Mouse (Mus musculus) cerebellum, postnatal 4 days (tissue): ENCODE measurements at regions not wholly inside any gene's neighbourhood (a gene's known extent, or its start where the extent isn't known, plus 50 kb on each side); places are given as distances from the start of the nearest gene placed in this dataset.

ENCODE experiments used
- DNase-seq, 2 experiments: peaks; one replicate each; pipeline ENCODE4 v3.0.0; 2022; ENCODE audit warnings: low spot score in 2 of 2, mixed read lengths in 1 of 2

DNA sequence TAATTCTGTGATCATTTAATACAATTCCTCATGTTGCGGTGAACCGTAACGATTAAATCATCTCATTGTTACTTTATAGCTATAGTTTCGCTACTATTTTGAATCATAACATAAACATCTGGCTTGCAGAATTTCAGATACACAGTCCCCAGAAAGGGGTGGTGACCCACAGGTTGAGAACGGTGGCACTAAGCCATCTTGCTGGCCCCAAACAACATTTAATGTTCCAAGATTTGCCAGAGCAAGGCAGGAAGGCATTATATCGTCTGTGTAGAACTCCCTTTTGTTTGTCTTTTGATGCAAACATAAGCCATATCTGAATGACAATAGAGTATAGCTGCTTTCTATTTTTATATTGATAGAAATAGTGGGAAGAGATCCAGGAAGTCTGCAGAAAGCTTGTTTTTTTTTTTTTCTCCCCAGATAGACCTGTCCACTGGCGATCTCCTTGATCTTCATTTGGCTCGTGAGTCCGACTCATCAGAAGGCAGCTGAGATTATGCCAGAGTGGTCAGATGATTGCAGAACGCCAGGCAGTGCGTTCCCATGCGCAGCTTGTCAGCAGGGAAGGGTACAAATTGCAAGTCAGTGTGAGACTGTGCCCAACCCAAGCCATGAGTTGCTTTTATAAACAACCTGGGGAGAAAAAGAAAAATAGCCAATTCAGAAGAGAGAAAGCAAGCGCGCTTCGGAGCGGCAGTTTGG lies 213.9 kb downstream of the Dok5 start:
- peak in 1 of 2 experiments; percentile 9 for DNase-seq

DNA sequence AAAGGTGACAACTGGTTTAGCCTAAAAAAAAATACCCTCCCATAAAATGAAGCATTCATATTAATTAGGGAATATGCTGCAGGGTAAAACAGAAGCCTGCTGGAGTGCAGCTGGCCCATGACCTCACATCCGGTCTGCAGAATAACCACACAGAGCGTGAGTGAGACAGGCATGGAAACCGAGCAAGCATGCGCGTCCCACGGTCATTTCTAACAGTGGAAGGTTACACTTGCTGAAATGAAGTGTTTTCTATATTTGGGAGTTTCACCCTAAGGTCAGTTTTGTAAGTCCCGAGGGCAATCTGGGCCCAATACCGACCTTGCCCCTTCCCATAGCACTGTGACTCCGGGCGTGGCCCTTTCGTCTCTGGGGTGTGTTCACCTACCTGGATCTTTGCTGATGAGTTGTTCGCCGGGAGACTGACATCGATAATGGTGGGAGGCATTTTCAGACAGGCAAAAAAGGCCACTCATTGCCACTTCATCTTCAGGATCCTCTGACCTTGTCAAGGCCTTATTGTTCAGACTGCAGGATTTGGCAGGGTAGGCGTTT lies 214.6 kb downstream of the Dok5 start:
- peak in 1 of 2 experiments; percentile 13 for DNase-seq

DNA sequence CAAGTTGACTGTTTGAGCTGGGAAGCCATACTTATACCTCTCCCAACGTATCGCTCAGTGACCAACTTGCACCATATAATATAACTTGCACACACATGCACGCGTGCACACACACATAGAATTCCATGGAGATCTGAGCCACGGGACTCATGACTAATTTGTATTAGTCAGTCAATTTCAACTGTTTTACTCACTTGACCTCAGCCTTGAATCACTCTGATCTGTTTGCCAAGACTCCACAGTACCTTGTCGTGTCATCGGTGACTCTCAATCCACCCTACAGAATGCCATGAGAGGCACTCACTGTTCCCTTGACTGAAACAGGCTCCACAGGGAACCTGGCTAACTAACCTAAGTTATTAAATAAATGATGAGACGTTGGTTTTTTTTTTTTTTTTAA lies 215.6 kb downstream of the Dok5 start:
- DNase-seq = no peak

DNA sequence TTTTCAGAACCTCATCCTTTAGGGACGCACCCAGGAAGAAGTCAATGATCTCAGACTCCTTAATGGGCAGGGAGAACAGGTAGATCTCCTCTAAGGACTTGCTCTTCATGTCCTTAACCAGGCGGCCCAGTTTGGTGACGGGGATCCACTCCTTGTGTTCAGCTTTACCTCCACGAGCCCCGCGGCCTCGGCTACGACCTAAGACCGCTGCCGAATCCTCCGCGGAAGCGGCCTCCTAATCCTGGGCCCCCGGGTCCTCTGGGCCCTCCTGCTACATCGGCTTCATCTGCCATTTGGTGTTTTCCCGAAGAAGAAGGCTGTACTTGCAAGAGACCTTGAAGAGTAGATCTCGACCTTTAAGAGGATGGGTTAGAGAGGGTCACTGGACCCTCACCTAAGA lies 223.0 kb downstream of the Dok5 start:
- no peak for DNase-seq

DNA sequence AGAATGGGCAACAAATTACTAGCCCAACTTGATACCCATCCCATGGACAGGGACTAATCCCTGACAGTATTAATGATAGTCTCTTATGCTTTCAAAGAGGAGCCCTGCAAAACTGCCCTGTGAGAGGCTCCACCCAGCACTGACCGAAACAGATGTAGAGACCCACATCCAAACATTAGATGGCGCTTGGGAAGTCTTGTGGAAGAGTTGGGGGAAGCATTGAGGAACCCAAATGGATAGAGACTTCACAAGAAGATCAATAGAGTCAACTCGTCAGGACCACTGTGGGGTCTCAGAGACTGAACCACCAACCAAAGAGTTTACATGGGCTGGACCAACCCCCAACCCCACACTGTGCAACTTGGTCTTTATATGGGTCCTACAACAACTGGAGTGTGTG lies 225.2 kb downstream of the Dok5 start:
- DNase-seq = no peak

DNA sequence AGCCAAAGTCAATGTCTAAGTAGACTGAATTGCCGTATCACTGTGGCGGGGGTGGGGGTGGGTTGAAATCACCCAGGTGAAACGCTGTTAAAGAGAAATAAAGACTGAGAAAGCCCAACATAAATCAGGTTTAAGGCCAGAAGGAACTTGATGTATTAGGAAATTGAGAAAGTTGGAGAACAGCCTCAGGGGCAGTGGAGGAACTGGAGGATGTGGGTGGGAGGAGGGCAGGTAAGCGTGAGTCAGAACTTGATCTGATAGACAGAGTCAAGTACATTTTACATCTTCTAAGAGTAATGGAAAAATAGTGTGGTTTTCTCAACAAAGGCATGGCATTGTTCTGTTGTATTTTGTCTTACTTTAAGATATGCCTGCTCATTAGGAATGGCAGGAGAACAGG lies 228.8 kb downstream of the Dok5 start:
- no peak for DNase-seq

DNA sequence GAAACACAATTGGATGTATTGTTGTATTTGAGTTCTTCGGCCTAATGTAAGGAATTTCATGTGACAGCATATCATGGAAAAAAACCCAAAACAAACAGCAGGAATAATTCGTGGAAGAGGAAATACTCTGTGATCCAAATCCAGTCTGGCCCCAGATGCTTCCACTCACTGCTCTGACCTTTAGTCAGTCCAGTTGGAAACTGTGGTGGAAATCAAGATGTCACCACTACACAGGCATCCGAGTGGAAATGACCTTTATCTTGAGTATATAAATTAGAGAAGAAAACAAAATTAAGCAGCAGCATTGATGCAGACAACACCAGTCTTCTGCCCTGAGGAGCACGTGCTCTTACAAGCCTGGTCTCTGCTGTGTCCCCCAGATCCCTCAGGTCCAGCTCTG lies 230.9 kb downstream of the Dok5 start:
- no peak for DNase-seq

DNA sequence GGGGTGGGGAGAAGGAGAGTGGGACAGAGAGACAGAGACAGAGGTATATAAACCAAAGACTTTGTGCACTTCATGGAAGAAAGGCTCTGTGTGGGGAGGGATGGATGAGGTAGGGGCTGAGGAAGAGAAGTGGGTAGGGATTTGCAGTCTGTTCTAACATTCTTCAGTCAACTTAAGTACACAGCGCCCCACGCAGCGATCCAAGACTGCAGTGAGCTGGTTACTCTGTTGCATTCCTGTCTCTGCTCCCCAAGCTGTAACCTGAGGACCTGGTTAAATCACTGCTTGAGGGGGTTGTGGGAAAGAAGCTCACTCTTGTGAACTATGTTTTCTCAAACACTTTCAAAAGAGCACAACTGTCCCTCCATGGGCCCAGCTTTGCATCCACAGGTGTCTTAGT lies 237.8 kb downstream of the Dok5 start:
- no peak for DNase-seq

DNA sequence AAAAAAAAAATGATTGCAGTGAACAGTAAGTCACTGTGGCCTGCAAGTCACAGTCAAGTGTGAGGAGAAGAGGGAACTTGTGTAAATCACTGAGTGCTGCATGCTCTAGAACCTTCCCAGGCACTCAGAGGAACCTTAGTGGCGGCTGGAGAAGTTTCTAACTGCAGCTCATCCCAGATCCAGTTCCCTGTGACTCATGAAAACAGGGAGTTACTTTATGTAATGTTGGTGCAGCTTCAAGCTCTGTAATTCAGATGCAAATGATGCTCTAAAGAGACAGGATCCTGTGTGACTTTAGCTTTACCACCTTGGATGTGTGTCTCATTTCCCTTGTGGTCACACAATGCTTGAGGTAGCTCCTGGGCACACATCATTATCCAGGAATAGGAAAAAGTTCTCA lies 253.8 kb downstream of the Dok5 start:
- no peak for DNase-seq

DNA sequence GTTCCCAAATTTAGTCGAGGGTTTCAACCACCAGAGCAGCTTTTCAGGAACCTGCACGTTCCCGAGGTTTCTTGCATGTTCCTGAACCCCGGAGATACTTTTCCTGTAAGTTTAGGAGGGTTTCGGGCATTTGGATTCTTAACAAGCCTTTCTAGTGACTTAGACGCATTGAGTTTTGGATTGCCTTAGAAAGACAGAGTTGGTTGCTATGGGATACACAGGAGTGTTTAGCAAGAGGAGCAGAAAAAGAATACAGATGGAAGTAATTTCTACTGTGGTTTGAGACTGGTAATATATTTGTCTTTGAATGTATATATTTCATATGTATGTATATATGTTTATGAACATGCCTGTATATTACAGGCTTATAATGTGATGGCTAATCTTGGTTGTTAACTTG lies 266.8 kb downstream of the Dok5 start:
- DNase-seq = no peak

DNA sequence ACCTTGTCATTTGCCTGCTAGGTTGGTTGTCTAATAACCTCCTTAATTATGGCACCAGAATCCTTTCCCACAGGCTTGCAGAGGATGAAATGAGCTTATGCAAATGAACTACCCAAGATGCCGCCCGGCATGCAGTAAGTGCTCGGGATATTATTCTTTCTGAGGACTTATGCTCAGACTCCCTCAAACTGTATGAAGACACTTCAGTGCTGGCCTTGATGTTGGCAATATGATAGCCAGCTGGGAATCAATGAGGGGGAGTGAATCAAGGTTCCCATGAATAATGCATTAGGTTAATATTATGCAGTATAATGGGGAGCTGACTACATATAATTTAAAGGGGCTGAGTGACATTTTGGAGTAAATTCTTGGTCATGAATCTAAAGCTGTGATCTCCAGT lies 268.6 kb downstream of the Dok5 start:
- no peak for DNase-seq

DNA sequence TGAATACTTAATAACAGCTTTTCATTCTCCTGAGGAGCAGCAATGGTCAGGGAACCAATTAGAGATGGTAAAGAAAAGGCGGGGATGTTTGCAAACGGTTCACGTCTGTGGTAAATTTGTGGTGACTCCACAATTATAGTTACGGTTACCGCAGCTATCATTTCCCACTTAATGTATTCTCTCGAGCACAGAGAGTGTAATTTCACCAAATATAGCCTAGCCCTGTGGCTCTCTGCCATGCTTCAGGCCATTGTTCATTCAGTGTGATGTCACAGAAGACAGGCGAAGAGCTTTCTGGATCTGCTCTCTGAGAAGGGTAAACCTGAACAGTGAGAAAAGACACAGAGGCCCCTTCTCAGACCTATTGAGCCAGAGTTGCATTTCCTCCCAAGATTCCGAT lies 296.9 kb downstream of the Dok5 start:
- DNase-seq = no peak
